Mouse (Mus musculus) lung, adult 2 months (tissue): ENCODE results near the gene Tfip11.

Source experiments
- CTCF ChIP-seq: fragments of 200-500 bp; IDR thresholded peaks from 2 replicates; pipeline ENCODE4 v1.5.1; 2011; ENCODE audit warnings: mild to moderate bottlenecking, low read length, control low read depth; ENCODE audit not compliant: insufficient read depth
- POLR2A ChIP-seq: fragments of 200-500 bp; IDR thresholded peaks from 2 replicates; pipeline ENCODE4 v1.6.1; 2011; ENCODE audit warnings: low read depth, mild to moderate bottlenecking, control low read depth, low read length, borderline replicate concordance; ENCODE audit errors: extremely low read depth

GRCm38 (mm10) chr5:112294696-112295095, 31.5 kb upstream of the Tfip11 start:
- TF ChIP-seq POLR2A, result no peak
- no peak for TF ChIP-seq CTCF
